Mouse (Mus musculus): ENCODE measurements at regions not wholly inside any gene's neighbourhood (a gene's known extent, or its start where the extent isn't known, plus 50 kb on each side); places are given as distances from the start of the nearest gene placed in this dataset.

- Histone ChIP-seq H3K27ac (no peak overlapping the region; the same call in 1 of the 2 replicates), H3K4me3 (no peak overlapping the region), H3K27me3 (no peaks in the 10 kb centered on the region), H3K36me3 (no peaks in the 10 kb centered on the region), H3K4me2 (replicated peaks) (no peak overlapping the region), H3K4me1 (peaks cover 16% of the 10 kb centered on the region), H3K9me3 (replicated peaks) (no peaks in the 10 kb centered on the region), H3K9ac (no peak overlapping the region)
- WGBS = 85% methylated on average over 7 of the region's 7 CpGs
- peak; percentile 81 for ATAC-seq (ENCODE audit: low FRiP score)
These were observed 1362.1 kb upstream of the A1bg start for GRCm38 (mm10) chr15:62284606-62285531.

DNA sequence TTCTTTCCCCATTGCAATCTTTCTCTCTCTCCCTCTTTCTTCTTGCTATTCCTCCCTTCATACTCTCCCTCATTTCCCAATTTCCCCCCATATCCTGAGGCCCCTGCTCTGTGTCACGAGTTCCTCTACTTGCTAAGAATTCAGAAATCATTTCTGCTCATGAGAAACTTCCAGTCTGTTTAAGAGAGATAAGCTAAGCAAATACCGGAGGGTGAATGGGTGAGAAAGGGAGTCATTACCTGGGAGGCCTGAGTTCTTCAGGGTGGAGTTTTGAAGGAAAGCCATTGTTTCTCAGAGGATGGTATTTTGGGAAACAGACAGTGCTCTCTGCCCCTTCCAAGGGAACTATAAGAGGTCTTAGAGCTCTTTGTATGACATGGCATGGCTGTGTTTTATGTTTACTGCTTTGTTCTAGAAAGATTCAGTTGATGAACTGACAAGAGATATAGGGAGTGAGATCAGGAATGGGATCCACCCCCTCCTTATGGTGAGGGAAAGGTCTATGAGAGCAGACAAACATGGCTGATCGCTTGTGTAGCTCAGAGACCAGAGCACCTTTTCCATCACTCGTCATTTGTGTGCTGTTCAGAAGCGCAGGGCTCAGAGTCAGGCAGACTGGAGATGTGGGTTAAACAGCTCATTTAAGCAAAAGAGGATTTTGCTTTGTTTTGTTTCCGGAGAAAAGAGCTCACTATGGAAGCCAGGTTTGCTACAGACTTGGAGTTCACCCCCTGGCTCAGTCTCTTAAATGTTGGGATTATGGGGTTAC, 1361.0 kb upstream of the A1bg start:
- H3K4me3 ChIP-seq = no peak overlapping the region
- no peak overlapping the region for H3K4me2 ChIP-seq (replicated peaks)
- ATAC-seq (ENCODE audit: low FRiP score) = 0 out of 2 replicates have a peak, but pooled peaks have one; percentile 43
- H3K9ac ChIP-seq = no peak overlapping the region
- H3K36me3 ChIP-seq = no peaks in the 10 kb centered on the region
- H3K27ac ChIP-seq = no peak overlapping the region
- H3K27me3 ChIP-seq = no peaks in the 10 kb centered on the region
- peaks cover 16% of the 10 kb centered on the region for H3K4me1 ChIP-seq
- no peaks in the 10 kb centered on the region for H3K9me3 ChIP-seq (replicated peaks)
- 74% methylated on average over 6 of the region's 6 CpGs for WGBS

DNA sequence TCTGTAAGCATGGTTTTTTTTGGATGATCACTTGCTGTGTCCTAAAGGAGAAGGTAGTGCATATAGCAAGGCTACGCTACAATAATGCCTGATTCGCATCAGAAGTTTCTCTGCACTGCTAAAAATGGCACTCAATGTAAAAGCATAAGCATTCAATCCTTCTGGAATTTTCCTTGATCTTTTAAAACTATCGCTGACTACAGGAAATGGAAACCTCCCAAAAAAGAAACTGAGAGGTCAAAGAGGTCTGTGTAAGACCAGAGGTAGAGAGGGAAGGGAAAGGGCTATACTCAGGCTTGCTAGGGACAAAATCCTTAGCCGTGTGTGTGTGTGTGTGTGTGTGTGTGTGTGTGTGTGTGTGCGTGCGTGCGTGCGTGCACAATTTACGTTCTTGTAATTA, 1359.8 kb upstream of the A1bg start:
- H3K4me2 ChIP-seq (replicated peaks) = no peak overlapping the region
- 88% methylated on average over 9 of the region's 9 CpGs for WGBS
- no peak overlapping the region for H3K4me3 ChIP-seq
- no peaks in the 10 kb centered on the region for H3K36me3 ChIP-seq
- H3K9ac ChIP-seq = no peak overlapping the region
- H3K27me3 ChIP-seq = no peaks in the 10 kb centered on the region
- H3K9me3 ChIP-seq (replicated peaks) = no peaks in the 10 kb centered on the region
- H3K27ac ChIP-seq = no peak overlapping the region
- no peak for ATAC-seq (ENCODE audit: low FRiP score)
- peaks cover 16% of the 10 kb centered on the region for H3K4me1 ChIP-seq

DNA sequence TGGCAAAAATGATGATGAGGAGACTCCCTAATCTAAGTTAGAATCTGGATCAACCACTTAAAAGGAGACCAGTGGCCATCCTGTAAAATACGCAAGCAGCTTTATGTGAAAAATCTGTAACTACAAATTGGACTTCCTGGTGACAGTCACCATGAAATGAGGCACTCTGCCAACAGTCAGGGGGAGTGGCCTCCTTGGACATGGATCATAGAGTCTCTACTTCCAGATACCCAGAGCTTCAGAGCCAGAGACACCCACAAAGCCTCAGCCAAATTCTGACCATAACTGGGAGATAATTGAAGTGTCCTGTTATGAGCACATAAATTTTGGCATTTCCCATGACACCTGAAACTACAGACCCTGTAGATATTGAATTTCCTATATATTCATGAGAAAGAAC, 1359.3 kb upstream of the A1bg start:
- Histone ChIP-seq H3K9me3 (replicated peaks) (no peaks in the 10 kb centered on the region), H3K36me3 (no peaks in the 10 kb centered on the region), H3K4me1 (peaks cover 16% of the 10 kb centered on the region), H3K4me3 (no peak overlapping the region), H3K27ac (no peak overlapping the region), H3K4me2 (replicated peaks) (no peak overlapping the region), H3K9ac (no peak overlapping the region), H3K27me3 (no peaks in the 10 kb centered on the region)
- no peak for ATAC-seq (ENCODE audit: low FRiP score)
- 93% methylated on average over 1 of the region's 1 CpGs for WGBS

- Histone ChIP-seq H3K27me3 (no peaks in the 10 kb centered on the region), H3K36me3 (no peaks in the 10 kb centered on the region), H3K4me1 (peaks cover 11% of the 10 kb centered on the region), H3K9me3 (replicated peaks) (no peaks in the 10 kb centered on the region), H3K4me2 (replicated peaks) (no peak overlapping the region), H3K27ac (no peak overlapping the region), H3K9ac (no peak overlapping the region), H3K4me3 (no peak overlapping the region)
- 72% methylated on average over 2 of the region's 2 CpGs for WGBS
- ATAC-seq (ENCODE audit: low FRiP score) = no peak
These were observed 1356.7 kb upstream of the A1bg start for GRCm38 (mm10) chr15:62279526-62279925.

- Histone ChIP-seq H3K4me1 (no peaks in the 10 kb centered on the region), H3K9ac (no peak overlapping the region), H3K27ac (no peak overlapping the region), H3K9me3 (replicated peaks) (no peaks in the 10 kb centered on the region), H3K36me3 (no peaks in the 10 kb centered on the region), H3K27me3 (no peaks in the 10 kb centered on the region), H3K4me2 (replicated peaks) (no peak overlapping the region), H3K4me3 (no peak overlapping the region)
- 85% methylated on average over 1 of the region's 1 CpGs for WGBS
- ATAC-seq (ENCODE audit: low FRiP score) = no peak
These were observed 1352.0 kb upstream of the A1bg start for GRCm38 (mm10) chr15:62274818-62275217.

DNA sequence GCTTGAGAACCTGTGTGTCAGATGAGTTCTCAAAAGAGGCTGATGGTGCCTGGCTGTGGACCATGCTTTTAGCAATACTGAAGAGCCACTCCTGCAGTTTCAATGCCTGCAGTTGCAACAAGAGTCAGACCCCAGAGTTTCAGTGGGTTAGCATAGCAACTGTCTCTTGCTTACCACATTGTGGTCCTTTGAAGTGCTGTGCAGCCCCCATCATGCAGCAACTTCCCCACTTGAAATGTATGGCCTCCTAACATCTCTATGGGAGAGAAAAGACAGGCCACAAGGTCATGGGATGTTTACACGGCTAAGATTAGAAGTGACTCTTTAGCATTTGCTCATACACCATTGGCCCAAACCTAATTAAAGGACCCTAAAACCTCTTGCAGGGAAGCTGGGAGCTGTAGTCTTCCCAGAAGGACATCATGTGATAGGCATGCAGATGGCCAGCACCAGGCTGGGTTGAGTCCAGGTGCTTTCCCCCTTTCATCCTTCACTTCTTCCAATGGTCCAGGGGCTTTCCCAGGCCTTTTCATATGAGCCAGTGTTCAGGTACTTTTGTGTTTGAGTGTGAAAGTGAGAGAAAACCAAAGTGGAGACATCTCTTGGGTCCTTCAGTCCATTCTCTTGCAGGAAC, 1351.2 kb upstream of the A1bg start:
- Histone ChIP-seq H3K4me3 (no peak overlapping the region), H3K27ac (no peak overlapping the region), H3K9ac (no peak overlapping the region), H3K9me3 (replicated peaks) (no peaks in the 10 kb centered on the region), H3K4me2 (replicated peaks) (no peak overlapping the region), H3K27me3 (no peaks in the 10 kb centered on the region), H3K4me1 (no peaks in the 10 kb centered on the region), H3K36me3 (no peaks in the 10 kb centered on the region)
- WGBS = 97% methylated on average over 1 of the region's 1 CpGs
- no peak for ATAC-seq (ENCODE audit: low FRiP score)

GRCm38 (mm10) chr15:62272755-62273154, 1349.9 kb upstream of the A1bg start:
- H3K4me3 ChIP-seq = no peak overlapping the region
- H3K36me3 ChIP-seq = no peaks in the 10 kb centered on the region
- H3K4me2 ChIP-seq (replicated peaks) = no peak overlapping the region
- H3K9me3 ChIP-seq (replicated peaks) = no peaks in the 10 kb centered on the region
- H3K27ac ChIP-seq = no peak overlapping the region
- H3K27me3 ChIP-seq = no peaks in the 10 kb centered on the region
- ATAC-seq (ENCODE audit: low FRiP score) = no peak
- 92% methylated on average over 2 of the region's 2 CpGs for WGBS
- no peaks in the 10 kb centered on the region for H3K4me1 ChIP-seq
- H3K9ac ChIP-seq = no peak overlapping the region

DNA sequence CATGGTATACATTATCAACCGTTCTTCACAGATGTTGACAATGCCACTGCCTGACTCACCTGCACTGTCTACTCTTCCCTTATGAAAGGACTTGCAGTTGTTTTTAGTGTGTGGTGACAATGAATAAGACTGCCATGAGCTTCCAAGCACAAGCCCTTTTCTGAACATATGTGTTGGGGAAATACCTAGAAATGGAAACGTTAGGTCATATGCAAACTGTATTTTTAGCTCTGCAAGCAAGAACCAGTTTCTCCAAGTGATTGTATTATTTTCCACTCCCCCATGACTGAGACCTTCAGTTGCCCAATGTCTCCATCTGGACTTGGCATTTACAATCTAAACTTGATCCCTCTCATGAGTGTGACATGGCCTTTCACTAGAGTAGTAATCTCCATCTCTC, 1348.6 kb upstream of the A1bg start:
- 94% methylated on average over 2 of the region's 2 CpGs for WGBS
- Histone ChIP-seq H3K27me3 (no peaks in the 10 kb centered on the region), H3K36me3 (no peaks in the 10 kb centered on the region), H3K4me1 (no peaks in the 10 kb centered on the region), H3K4me3 (no peak overlapping the region), H3K9me3 (replicated peaks) (no peaks in the 10 kb centered on the region), H3K27ac (no peak overlapping the region), H3K9ac (no peak overlapping the region), H3K4me2 (replicated peaks) (no peak overlapping the region)
- ATAC-seq (ENCODE audit: low FRiP score) = no peak

- H3K27me3 ChIP-seq = no peaks in the 10 kb centered on the region
- ATAC-seq (ENCODE audit: low FRiP score) = no peak
- no peak overlapping the region for H3K27ac ChIP-seq
- H3K4me2 ChIP-seq (replicated peaks) = no peak overlapping the region
- no peak overlapping the region for H3K9ac ChIP-seq
- no peaks in the 10 kb centered on the region for H3K4me1 ChIP-seq
- no peak overlapping the region for H3K4me3 ChIP-seq
- H3K36me3 ChIP-seq = no peaks in the 10 kb centered on the region
- WGBS = 82% methylated on average over 2 of the region's 2 CpGs
- H3K9me3 ChIP-seq (replicated peaks) = no peaks in the 10 kb centered on the region
These were observed 1345.4 kb upstream of the A1bg start for GRCm38 (mm10) chr15:62268189-62268588.

DNA sequence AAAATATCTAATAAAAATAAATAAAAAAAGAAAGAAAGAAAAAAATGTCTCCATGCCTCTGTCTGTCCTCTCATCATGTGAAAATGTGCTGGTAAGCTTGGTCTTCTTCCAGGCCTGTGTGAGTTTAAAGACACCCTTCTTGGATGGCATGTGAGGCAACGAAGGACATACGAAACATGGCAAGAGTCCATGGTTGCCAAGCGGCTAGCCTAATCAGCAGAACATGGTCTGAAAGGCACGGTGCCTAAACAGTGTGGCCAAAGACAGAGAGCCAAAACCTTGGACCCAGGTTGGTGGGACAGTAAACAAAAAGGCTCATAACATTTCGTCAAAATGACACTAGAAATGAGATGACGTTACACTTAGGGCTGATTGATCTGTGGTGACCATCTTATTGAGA, 1344.7 kb upstream of the A1bg start:
- H3K27ac ChIP-seq = no peak overlapping the region
- no peaks in the 10 kb centered on the region for H3K36me3 ChIP-seq
- no peak overlapping the region for H3K4me2 ChIP-seq (replicated peaks)
- H3K27me3 ChIP-seq = no peaks in the 10 kb centered on the region
- ATAC-seq (ENCODE audit: low FRiP score) = no peak
- no peak overlapping the region for H3K4me3 ChIP-seq
- H3K9ac ChIP-seq = no peak overlapping the region
- 92% methylated on average over 6 of the region's 6 CpGs for WGBS
- H3K4me1 ChIP-seq = no peaks in the 10 kb centered on the region
- H3K9me3 ChIP-seq (replicated peaks) = no peaks in the 10 kb centered on the region

GRCm38 (mm10) chr15:62266025-62266424, 1343.2 kb upstream of the A1bg start:
- Histone ChIP-seq H3K36me3 (no peaks in the 10 kb centered on the region), H3K9ac (no peak overlapping the region), H3K4me3 (no peak overlapping the region), H3K4me1 (no peaks in the 10 kb centered on the region), H3K9me3 (replicated peaks) (no peaks in the 10 kb centered on the region), H3K27me3 (no peaks in the 10 kb centered on the region), H3K27ac (no peak overlapping the region), H3K4me2 (replicated peaks) (no peak overlapping the region)
- ATAC-seq (ENCODE audit: low FRiP score) = no peak
- whole genome bisulfite sequencing = 91% methylated on average over 6 of the region's 6 CpGs
